Mouse (Mus musculus) cerebellum, adult 9-11 months (tissue): ENCODE results near the gene Ctcfl.

Experiments used
- DNase-seq: peaks from one replicate; pipeline ENCODE4 v3.0.0; 2022

The Ctcfl gene

DNA sequence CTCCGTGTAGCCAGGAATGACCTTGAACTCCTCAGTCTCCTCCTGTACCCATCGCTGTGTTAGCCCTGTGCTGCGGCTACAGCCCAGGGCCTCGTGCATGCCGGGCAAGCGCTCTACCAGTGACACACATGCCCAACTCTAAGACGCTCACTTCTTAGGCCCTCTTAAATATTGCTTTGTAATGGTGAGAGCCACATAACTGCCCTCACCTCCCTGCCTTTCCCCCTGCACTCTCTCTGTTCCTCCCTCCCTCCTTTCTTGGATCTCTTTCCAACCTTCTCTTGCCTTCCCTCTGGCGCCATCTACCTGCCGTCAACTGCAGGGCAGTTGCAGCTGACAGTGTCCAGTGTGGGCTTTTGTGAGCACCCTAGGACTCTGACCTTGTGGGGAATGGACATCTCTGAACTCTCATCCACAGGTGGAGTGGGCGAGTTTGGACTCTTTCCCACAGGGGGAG is 38.5 kb downstream of the Ctcfl start:
- peak; percentile 52 for DNase-seq

DNA sequence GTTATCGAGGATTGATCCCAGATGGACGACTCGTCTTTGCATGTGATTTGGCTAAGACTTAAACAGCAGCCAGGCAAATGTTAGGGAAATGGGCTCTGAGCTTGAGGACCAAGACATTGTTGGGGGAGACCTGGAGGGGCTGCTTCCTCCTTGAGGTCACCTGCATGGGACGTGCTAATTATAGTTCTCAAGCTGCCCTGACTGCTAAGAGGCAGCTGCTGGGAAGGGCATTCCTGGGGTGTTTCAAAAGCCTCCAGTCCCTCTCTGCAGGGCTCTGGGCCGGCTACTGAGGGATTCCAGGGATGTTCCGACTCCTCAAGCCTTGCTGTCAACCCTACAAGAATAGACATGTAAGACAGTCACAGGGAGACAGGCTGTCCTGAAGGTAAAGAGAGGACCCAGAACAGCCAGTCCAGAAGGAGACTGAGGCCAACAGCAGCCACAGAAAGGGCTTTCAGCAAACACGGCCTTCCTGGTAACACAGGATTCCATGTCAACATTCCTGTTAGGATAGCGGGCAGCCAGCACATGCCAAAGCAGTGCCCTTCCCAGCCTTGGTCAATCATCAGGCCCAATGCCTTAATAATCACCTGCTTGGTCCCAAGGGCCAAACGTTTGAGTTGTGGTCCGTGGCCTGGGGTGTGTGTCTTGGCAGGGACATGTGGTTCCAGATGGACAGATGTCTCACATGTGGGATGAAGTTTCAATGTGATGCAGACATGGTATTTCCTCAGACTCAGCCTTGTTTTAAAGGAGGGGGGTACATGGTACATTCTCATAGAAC is 39.4 kb downstream of the Ctcfl start:
- DNase-seq = no peak

DNA sequence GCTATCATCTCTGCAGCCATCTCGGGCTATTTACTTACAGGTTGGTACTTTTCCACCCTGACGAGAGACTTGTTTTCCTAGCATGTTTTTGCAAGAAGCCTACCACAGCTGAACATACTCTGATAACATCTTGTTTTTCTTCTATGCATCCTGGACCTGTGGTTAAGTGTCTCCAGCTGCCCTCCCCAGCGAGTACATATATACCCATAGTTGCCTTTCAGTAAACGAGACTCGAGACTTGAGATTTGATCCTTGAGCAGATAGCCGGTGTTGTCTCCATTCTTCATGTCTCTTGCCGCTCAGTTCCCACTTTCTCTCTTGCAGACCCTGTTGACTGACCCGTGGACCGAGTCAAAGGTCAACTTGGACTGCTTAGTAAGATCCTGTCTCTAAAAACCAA is 42.4 kb downstream of the Ctcfl start:
- no peak for DNase-seq

GRCm38 (mm10) chr2:173073666-173074065 is 45.7 kb downstream of the Ctcfl start:
- DNase-seq = no peak

DNA sequence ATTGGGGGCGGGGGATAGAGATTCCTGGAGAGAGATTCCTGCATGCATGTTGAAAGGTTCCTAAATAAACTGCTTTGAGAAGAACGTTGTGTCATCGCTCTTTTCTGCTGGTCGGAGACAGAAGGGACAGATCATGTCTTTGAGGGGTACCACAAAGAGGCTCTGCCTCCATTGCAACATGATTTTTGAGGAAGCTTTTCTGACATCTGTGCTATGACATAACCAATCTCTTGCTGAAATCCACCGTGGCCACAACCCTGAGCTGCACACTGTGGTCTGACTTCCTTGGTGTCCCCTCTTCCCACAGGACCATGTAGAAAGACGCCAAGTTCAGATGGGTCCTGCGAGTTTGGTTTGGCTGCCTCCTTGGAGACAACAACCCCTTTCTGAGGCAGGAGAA is 46.4 kb downstream of the Ctcfl start:
- DNase-seq = no peak

- no peak for DNase-seq
These were observed 54.5 kb downstream of the Ctcfl start for GRCm38 (mm10) chr2:173064864-173065263.

DNA sequence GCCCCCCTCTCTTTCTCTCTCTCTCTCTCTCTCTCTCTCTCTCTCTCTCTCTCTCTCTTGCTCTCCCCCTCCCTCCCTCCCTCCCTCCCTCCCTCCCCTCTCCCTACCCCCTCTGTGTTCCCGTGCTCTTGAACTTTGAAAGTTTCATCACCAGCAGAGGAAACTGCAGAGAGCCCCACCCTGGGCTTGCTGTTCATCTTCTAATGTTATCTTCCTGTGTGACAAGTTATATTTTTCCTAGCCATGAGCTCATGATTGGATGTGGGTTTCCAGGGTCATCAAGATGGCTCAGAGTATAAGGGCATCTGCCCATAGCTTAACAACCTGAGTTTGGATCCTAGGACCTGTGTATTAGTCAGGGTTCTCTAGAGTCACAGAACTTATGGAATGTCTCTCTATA is 56.1 kb downstream of the Ctcfl start:
- DNase-seq = no peak

- DNase-seq = no peak
These were observed 57.6 kb downstream of the Ctcfl start for GRCm38 (mm10) chr2:173061443-173062351.

DNA sequence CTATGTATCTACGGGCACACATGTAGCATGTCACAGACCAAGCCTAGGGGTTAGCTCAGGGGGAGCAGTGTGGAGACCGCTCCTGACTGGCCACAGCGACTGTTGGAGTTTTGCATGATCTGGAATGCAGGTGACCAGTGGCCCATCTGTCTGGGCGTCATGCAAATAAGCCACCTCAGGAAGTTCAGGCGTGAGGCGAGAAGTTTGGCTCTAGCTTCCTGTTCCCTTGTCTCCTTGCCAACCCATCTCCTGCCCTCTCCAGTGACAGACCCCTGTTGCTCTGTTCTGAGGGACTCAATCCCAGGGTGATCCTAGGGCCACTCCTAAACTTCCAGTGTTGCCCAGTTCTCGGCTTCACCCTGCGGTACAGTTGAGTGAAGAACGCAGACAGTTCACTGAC is 58.9 kb downstream of the Ctcfl start:
- DNase-seq = no peak

DNA sequence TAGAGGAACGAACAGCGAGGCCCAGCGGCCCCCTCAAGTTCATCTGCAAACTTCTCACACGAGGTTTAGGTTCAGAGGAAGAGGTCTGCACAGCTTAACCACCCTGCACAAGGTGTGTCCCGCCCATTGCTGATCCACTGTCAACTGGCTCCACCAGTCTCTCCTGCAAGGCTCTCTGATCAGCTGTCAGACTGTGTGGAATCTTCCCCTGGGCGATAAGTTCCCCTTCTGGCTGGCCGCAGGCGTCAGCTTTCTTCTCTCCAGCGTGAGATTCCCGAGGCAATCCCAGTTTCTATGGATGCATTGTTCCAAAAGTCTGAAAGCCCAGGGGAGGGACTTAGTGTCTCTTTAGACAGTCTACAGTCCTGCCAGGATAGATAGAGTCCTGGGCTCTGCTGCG is 61.1 kb downstream of the Ctcfl start:
- DNase-seq = no peak

DNA sequence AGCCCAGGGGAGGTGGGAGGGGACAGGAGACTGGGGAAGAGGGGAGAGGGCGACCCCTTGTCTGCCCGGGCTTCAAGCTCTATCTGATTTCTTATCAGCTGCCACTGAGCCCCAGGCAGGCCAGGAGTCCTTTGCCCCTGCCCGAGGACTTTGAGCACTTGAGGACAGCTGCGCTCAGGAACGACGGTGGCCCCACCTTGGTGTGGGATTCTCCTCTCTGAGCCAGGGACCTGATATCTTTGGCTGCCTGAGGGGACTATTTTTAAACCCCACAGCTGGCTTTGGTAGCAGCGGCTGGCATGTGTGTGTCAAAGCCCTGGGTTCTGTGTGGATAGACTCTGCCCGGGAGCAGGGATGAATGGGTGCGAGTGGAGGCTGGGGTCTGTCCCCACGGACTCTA is 61.7 kb downstream of the Ctcfl start:
- DNase-seq = no peak

DNA sequence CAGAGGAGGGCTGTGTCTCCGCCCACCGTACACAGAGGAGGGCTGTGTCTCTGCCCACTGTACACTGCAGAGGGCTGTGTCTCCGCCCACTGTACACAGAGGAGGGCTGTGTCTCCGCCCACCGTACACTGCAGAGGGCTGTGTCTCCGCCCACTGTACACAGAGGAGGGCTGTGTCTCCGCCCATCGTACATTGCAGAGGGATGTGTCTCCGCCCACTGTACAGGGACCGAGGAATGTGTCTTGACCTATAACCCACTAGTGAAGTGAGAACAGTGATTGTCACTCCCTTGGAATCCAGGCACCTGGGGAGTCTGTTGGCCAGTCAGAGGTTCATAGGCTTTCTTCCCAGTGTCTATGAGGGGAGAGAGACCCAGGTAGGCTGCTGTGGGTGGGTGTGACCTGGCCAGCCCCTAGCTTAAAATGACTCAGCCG is 62.4 kb downstream of the Ctcfl start:
- no peak for DNase-seq

DNA sequence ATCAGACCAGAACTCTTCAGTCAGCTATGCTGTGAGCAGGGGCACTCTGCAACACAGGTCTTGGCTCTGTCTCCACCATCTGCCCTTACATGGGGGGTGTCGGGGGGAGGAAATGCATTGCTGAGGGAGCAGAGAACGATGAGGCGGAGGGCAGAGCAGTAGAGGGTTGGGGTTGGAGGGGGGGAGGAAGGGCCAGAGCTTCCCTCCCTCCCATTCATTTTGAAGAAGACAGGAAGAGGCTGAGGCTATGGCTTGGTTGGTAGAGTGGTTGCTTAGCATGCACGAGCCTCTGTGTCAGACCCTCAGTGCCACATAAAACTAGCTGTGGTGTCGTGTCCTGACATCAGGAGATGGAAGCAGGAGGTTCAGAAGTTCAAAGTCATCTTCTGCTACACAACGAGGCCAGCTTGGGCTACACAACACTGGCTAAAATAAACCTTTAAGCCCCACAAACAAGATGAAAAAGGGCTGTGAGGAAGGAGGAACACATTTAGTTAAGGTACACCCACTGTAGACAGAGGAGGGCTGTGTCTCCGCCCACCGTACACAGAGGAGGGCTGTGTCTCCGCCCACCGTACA is 62.9 kb downstream of the Ctcfl start:
- DNase-seq = no peak

DNA sequence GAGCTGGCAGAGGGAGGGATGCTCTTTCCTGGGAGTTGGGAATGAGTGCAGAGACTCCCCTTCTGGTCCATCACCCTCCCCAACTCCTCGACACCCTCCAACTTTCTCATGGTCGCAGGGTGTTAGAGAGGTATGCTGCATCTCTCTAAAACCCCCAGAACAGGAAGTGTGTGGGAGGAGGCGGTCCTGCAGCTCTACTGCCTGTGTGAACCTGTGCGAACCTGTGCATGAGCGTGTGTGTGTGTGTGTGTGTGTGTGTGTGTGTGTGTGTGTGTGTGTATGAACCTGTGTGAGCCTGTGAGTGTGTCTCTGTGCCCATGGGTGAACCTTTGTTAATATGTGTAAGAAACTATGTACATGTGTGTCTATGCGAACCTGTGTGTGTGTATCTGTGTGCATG is 65.5 kb downstream of the Ctcfl start:
- DNase-seq = no peak

- no peak for DNase-seq
These were observed 66.4 kb downstream of the Ctcfl start for GRCm38 (mm10) chr2:173052881-173053280.

DNA sequence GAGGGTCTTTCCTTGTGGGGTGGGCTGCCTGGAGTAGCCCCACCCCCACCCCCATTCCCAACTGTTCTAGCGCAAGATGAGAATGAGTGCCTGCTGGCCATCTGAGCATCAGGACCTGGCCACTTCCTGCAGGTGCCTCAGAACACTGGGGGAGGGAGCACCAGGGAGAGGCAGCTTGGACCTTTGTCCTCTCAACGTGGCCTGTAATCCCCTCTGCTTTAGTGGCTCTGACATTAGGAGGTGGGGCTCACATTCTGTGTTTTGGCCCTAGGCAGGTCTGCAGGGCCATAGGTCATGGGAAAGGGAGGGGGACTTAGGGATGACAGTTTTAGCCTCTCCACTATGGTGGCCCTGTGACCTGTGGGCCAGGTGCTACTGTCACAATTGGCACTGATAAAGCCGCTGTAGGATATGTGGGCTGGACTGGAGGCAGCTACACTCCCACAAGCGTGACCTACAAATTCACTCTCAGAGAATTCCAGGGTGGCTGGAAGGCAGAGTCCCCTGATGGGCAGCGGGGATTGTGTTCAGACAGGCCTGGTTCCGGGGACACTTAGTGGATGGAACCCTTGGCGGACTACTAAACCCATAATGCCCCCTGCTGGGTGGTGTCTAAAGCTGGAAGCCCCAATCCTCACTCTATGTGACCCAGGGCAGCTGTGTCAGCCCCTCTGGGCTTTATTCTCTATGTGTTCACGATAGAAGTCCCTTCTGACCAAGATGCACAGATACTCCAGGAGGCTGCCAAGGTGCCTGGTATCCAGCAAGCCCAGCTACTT is 68.5 kb downstream of the Ctcfl start:
- no peak for DNase-seq

DNA sequence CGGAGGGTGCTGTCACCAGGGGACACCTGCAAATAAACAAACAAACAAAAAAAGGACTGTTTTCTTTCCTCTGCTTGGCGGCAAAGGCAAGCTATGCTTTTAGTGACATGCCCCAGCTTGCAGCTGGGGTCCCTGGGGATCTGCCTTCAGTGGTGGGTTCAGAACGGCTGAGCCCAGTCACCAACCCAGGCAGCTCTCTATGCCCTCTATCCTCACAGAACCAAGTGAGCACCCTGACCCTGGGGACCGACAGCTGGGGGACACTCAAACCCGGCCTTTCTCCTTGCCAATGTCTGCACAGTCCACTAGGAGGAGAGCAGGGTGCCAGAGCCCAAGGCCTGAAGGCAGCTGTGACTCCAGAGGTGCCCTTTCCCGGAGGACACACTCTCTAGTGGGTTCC is 69.5 kb downstream of the Ctcfl start:
- DNase-seq = no peak

GRCm38 (mm10) chr2:173049231-173049630 is 70.1 kb downstream of the Ctcfl start:
- DNase-seq = no peak

DNA sequence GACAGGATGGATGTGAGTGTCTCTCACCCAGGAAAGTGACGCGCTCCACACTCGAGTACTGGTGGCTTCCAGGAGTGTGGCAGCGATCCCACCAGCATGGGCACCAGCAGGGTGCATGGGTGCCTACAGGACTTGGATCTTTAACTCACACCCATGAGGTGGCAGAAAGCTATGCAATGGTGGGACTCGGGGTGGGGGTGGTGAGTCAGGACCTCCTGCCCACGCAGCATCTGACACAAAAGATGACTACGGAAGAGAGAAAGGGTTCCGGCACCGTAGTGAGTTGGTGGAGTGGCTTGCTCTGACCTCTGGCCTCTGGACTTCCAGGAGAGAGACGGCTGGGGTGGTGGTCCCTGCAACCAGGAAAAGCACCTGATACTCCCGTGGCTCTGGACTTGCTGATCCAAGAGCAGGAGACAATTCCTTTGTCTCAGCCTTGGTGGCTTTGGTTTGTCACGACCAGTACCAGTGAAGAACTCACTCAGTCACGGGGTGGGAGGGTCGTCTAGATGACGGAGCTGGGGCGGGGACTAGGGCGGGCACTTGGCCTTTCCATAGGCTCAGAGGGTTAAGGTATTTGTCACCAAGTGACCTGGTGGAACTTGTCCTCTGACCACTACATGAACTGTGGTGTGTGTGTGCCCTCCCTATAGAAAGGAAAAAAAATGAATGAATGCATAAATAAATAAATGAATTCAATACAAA is 71.1 kb downstream of the Ctcfl start:
- no peak for DNase-seq

DNA sequence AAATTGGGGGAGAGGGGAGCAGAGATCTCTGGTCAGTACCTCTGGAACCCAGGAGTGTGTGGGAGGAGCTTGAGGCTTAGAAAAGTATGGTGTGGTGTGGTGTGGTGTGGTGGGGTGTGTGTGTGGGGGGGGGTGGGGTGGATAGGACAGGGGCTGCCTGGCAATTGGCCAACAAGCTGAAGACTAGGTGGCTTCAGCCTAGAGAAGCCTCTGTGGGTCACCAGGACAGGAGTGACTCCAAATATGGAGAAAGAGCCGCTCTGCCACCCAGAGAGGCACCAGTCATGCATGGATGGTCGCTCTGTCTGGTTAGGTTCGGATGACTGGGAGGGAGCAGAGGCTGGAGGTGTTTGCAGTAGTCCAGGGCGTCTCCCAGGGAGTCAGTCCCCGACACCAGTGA is 71.9 kb downstream of the Ctcfl start:
- DNase-seq = no peak

- DNase-seq = no peak
These were observed 72.6 kb downstream of the Ctcfl start for GRCm38 (mm10) chr2:173046582-173047297.
